Mouse (Mus musculus) midbrain, embryonic 12.5 days (tissue): Measurements from ENCODE around the gene Rtp2. TPM values are rescaled to one million over a fixed set of nuclear protein-coding genes. Genes with fewer than 3 reads are reported as not detected.

Experiments used
- ATAC-seq: fragments of 200-750 bp; cut with Nextera tagmentation; 2 replicates; pipeline ENCODE4 v1.8.0; 2017; ENCODE audit warnings: low read depth, moderate TSS enrichment, moderate library complexity; ENCODE audit not compliant: low FRiP score
- H3K27ac ChIP-seq: fragments of 300-500 bp; sonication (generic); replicated peaks from 2 replicates; pipeline ENCODE4 v1.5.1; 2016; ENCODE audit warnings: mild to moderate bottlenecking
- H3K27me3 ChIP-seq: fragments of 300-500 bp; sonication (generic); 2 replicates; pipeline ENCODE4 v1.6.1; 2016; ENCODE audit warnings: mild to moderate bottlenecking
- H3K36me3 ChIP-seq: fragments of 300-500 bp; sonication (generic); 2 replicates; pipeline ENCODE4 v1.6.1; 2016
- H3K4me1 ChIP-seq: fragments of 300-500 bp; sonication (generic); 2 replicates; pipeline ENCODE4 v1.6.1; 2016
- H3K4me2 ChIP-seq: fragments of 300-500 bp; sonication (generic); replicated peaks from 2 replicates; pipeline ENCODE4 v1.6.1; 2016; ENCODE audit warnings: mild to moderate bottlenecking, moderate library complexity
- H3K4me3 ChIP-seq: fragments of 300-500 bp; sonication (generic); 2 replicates; pipeline ENCODE4 v1.5.1; 2016; ENCODE audit warnings: mild to moderate bottlenecking
- H3K9ac ChIP-seq: fragments of 300-500 bp; sonication (generic); replicated peaks from 2 replicates; pipeline ENCODE4 v1.6.1; 2016; ENCODE audit warnings: mild to moderate bottlenecking, moderate library complexity
- H3K9me3 ChIP-seq: fragments of 300-500 bp; sonication (generic); 2 replicates; pipeline ENCODE4 v1.6.1; 2016; ENCODE audit warnings: mild to moderate bottlenecking
- WGBS: fragments of 180-500 bp; shearing (Covaris S2); methylation state at CpG from one replicate; pipeline ENCODE4 v1.1.7; 2016; 5-methylcytosine and 5-hydroxymethylcytosine counted together
- polyA plus RNA-seq: library from polyadenylated mRNA; unstranded; fragments of >200 nt; fragmentation: Nextera tagmentation; extraction: Ambion mirVana; gene quantifications from 2 replicates; pipeline ENCODE4 v1.2.1, GENCODE M21; 2016

Gene Rtp2
- polyA plus RNA-seq, 1 experiment from 2014 or later, result not detected

DNA sequence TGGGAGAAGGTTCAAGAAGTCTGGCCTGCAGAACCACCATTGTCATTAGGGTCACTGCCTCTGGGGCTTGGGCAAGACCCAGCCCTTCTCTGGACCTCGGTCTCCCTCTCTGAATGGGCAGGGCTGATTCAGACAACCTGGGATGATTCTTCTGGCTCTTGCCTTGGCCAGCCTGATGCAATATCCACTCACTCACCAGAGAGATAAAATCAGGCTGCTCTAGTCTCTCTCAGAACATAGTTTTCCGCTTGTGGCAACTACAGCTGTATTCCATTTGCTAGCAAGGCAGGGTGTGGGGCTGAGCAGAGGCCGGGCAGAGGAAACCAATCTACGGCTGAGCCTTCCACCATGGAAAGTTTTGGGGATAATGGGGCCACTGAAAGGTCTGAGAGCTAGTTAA lies 36.7 kb upstream of the Rtp2 start:
- WGBS, result 66% methylated on average over 4 of the region's 4 CpGs
- peaks cover 9% of the 10 kb centered on the region for H3K4me1 ChIP-seq
- no peaks in the 10 kb centered on the region for H3K36me3 ChIP-seq
- H3K9ac ChIP-seq, result no peak overlapping the region
- H3K4me2 ChIP-seq, result no peak overlapping the region
- no peak for ATAC-seq
- H3K9me3 ChIP-seq, result no peaks in the 10 kb centered on the region
- no peaks in the 10 kb centered on the region for H3K27me3 ChIP-seq
- H3K27ac ChIP-seq, result no peak overlapping the region
- no peak overlapping the region for H3K4me3 ChIP-seq

DNA sequence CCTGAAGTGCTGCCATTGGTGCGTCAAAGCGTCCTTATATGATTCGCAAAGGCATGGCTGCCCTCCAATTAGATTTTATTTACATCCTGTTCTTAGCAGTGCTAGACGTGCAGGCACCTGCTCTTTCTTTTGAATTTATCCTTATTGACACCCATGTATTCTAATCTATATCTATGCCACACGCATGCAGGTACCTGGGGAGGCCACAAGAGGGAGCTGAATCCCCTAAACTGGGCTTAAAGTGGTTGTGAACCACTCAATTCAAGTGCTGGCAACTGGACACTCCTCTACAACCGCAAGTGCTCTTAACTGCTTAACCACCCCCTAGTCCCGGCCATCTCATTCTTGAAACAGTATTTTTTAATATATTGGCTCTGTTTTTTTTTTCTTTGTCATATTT lies 35.1 kb upstream of the Rtp2 start:
- 79% methylated on average over 7 of the region's 7 CpGs for WGBS

DNA sequence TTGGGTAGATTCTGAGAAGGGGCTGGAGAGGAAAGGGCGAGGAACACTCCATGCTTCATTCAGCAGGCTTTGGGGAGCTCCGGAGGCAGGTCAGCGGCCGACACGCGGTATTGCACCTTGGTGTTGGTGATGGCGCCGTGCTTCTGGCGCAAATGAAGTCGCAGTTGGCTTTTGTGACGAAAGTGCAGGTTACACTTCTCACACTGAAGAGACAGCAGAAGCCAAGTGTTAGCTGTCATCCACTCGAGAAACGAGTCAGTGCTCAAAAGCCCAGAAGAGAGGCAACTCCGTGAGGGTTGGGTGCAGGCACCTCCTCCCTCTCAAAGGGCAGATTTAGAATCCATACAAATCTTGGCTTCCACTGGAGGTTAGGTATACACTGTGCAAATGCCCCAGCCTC lies 33.9 kb upstream of the Rtp2 start:
- H3K4me2 ChIP-seq, result no peak overlapping the region
- H3K36me3 ChIP-seq, result no peaks in the 10 kb centered on the region
- H3K4me3 ChIP-seq, result no peak overlapping the region
- H3K4me1 ChIP-seq, result peaks cover 11% of the 10 kb centered on the region
- ATAC-seq, result no peak
- 92% methylated on average over 14 of the region's 14 CpGs for WGBS
- H3K27me3 ChIP-seq, result no peaks in the 10 kb centered on the region
- no peak overlapping the region for H3K9ac ChIP-seq
- no peaks in the 10 kb centered on the region for H3K9me3 ChIP-seq
- no peak overlapping the region for H3K27ac ChIP-seq

More for the DNA sequence above, 35.1 kb upstream of the Rtp2 start:
- Histone ChIP-seq H3K4me1 (peaks cover 11% of the 10 kb centered on the region), H3K36me3 (no peaks in the 10 kb centered on the region), H3K4me3 (no peak overlapping the region), H3K27me3 (no peaks in the 10 kb centered on the region), H3K9ac (no peak overlapping the region), H3K27ac (no peak overlapping the region), H3K4me2 (no peak overlapping the region), H3K9me3 (no peaks in the 10 kb centered on the region)
- ATAC-seq, result no peak

DNA sequence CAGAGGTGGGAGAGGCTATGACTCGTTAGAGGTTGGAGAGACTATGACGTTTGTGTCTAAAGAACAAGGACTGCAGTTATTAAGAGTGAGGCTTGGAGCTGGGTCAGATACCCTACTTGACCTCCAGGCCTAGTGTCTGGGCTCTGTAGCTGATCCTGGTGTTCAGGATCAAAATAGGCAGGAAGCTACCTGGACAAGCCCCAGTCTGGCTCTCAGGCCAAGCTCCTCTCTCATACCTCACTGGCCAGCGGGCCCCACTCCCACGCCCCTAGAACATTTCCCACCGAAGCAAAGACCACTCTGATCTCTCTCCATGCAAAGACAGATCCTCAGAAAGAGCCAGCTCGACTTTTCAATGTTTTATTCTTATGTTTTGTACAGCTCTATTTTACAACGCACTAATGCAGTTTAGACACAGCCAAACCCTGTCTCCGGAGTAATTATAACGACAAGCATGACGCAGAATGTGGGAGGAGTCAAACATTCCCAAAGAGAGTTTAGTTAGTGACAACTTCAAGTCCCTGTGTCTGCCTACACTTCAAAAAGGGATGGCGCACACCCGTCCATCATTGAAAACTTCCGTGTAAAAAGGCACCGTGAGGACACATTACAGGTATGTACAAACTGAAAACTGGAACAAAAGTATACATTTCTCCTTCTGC lies 32.6 kb upstream of the Rtp2 start:
- no peaks in the 10 kb centered on the region for H3K9me3 ChIP-seq
- no peak overlapping the region for H3K27ac ChIP-seq
- H3K4me1 ChIP-seq, result peaks cover 11% of the 10 kb centered on the region
- WGBS, result 63% methylated on average over 14 of the region's 14 CpGs
- no peak overlapping the region for H3K9ac ChIP-seq
- H3K4me2 ChIP-seq, result no peak overlapping the region
- H3K4me3 ChIP-seq, result no peak overlapping the region
- no peaks in the 10 kb centered on the region for H3K36me3 ChIP-seq
- ATAC-seq, result peak; percentile 68
- H3K27me3 ChIP-seq, result no peaks in the 10 kb centered on the region

DNA sequence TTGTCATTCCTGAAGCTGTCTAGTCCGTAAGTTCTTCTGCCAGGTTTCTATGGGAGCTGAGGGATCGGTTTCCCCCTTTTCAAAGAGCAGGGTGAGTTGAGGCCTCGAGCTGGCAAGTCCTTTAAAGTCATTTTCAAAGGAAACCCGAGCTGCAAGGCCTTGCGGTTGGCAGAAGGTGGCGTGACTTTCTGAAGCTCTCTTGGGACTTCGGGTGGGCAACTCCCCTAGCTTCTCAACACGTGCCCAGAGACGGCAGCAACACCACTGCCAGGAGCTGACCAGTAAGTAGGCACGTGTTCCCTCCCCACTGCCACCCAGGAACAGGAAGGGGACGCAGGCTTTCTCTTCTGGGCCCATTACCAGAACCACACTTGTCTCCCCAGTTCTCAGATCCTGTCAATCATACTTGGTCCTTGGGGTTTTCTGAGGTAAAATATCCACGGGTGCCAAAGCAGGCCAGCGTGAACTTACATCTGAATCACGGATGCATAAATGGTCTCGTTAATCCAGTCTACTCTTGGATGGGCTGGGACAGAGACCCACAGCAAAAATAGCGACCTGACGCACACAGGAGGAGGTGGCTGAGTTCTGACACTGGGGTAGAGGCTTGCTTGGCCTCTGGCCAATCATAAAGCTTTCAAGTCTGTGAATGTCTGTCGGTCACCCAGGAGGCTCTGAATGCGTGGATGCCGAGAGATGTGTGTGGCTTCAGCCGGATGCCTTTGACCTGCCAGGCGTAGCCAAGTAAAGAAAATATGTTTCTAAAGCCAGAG lies 31.9 kb upstream of the Rtp2 start:
- Histone ChIP-seq H3K4me3 (no peak overlapping the region), H3K36me3 (no peaks in the 10 kb centered on the region), H3K4me2 (no peak overlapping the region), H3K27me3 (no peaks in the 10 kb centered on the region), H3K9me3 (no peaks in the 10 kb centered on the region), H3K27ac (no peak overlapping the region), H3K4me1 (peaks cover 11% of the 10 kb centered on the region), H3K9ac (no peak overlapping the region)
- WGBS, result 55% methylated on average over 22 of the region's 22 CpGs
- ATAC-seq, result peak; percentile 42; the same call in 1 of the 2 replicates

DNA sequence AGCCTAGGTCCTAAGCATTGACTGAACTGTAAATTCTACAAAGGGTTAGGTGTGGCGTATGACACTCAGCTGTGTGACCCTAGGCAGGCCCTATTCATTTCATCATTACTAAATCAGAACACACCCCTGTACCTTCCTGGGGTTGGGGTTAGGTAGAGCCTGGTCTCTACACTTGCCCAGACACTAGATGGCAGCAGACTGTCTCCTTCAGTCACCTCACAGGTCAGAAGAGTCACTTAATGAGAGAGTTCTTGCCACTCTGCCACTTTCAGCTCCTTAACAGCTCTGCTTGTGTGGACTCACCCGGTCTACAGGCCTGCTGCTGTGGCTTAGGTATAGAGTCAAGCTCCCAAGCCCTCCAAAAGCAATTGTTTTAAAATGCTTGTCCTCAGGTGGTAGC lies 30.2 kb upstream of the Rtp2 start:
- Histone ChIP-seq H3K4me3 (no peak overlapping the region), H3K36me3 (no peaks in the 10 kb centered on the region), H3K27ac (no peak overlapping the region), H3K4me1 (peaks cover 11% of the 10 kb centered on the region), H3K9me3 (no peaks in the 10 kb centered on the region), H3K27me3 (no peaks in the 10 kb centered on the region), H3K9ac (no peak overlapping the region), H3K4me2 (no peak overlapping the region)
- no peak for ATAC-seq
- WGBS, result 87% methylated on average over 2 of the region's 2 CpGs

- Histone ChIP-seq H3K9me3 (no peaks in the 10 kb centered on the region), H3K9ac (no peak overlapping the region), H3K4me2 (no peak overlapping the region), H3K36me3 (no peaks in the 10 kb centered on the region), H3K27me3 (no peaks in the 10 kb centered on the region), H3K4me1 (peaks cover 3% of the 10 kb centered on the region), H3K4me3 (no peak overlapping the region), H3K27ac (no peak overlapping the region)
- no peak for ATAC-seq
These were observed 26.7 kb upstream of the Rtp2 start for GRCm38 (mm10) chr16:23958938-23959337.

GRCm38 (mm10) chr16:23953959-23954260 lies 21.7 kb upstream of the Rtp2 start:
- Histone ChIP-seq H3K36me3 (no peaks in the 10 kb centered on the region), H3K9me3 (no peaks in the 10 kb centered on the region), H3K27me3 (no peaks in the 10 kb centered on the region), H3K4me1 (no peaks in the 10 kb centered on the region), H3K9ac (no peak overlapping the region), H3K4me3 (no peak overlapping the region), H3K4me2 (no peak overlapping the region), H3K27ac (no peak overlapping the region)
- no peak for ATAC-seq
- WGBS, result 4% methylated on average over 1 of the region's 1 CpGs

- no peaks in the 10 kb centered on the region for H3K9me3 ChIP-seq
- H3K4me3 ChIP-seq, result no peak overlapping the region
- 0 out of 2 replicates have a peak, but pooled peaks have one; percentile 44 for ATAC-seq
- no peak overlapping the region for H3K4me2 ChIP-seq
- H3K27me3 ChIP-seq, result no peaks in the 10 kb centered on the region
- no peak overlapping the region for H3K9ac ChIP-seq
- whole genome bisulfite sequencing, result 55% methylated on average over 11 of the region's 11 CpGs
- no peaks in the 10 kb centered on the region for H3K36me3 ChIP-seq
- H3K27ac ChIP-seq, result no peak overlapping the region
- H3K4me1 ChIP-seq, result no peaks in the 10 kb centered on the region
These were observed 21.2 kb upstream of the Rtp2 start for GRCm38 (mm10) chr16:23953189-23953958.

GRCm38 (mm10) chr16:23952101-23952727 lies 20.0 kb upstream of the Rtp2 start:
- no peaks in the 10 kb centered on the region for H3K36me3 ChIP-seq
- no peak for ATAC-seq
- 78% methylated on average over 4 of the region's 4 CpGs for WGBS

GRCm38 (mm10) chr16:23947654-23948053 lies 15.5 kb upstream of the Rtp2 start:
- WGBS, result 91% methylated on average over 6 of the region's 6 CpGs
- H3K36me3 ChIP-seq, result no peaks in the 10 kb centered on the region
- H3K27me3 ChIP-seq, result no peaks in the 10 kb centered on the region
- no peak overlapping the region for H3K27ac ChIP-seq
- no peak overlapping the region for H3K4me3 ChIP-seq
- ATAC-seq, result no peak
- H3K4me2 ChIP-seq, result no peak overlapping the region
- no peak overlapping the region for H3K9ac ChIP-seq
- no peaks in the 10 kb centered on the region for H3K4me1 ChIP-seq
- H3K9me3 ChIP-seq, result no peaks in the 10 kb centered on the region

More at GRCm38 (mm10) chr16:23952101-23952727, 20.0 kb upstream of the Rtp2 start:
- H3K9ac ChIP-seq, result no peak overlapping the region
- H3K4me2 ChIP-seq, result no peak overlapping the region
- no peak overlapping the region for H3K4me3 ChIP-seq
- no peak overlapping the region for H3K27ac ChIP-seq
- H3K27me3 ChIP-seq, result no peaks in the 10 kb centered on the region
- no peaks in the 10 kb centered on the region for H3K9me3 ChIP-seq
- no peaks in the 10 kb centered on the region for H3K4me1 ChIP-seq

- Histone ChIP-seq H3K9me3 (no peaks in the 10 kb centered on the region), H3K27ac (no peak overlapping the region), H3K4me3 (no peak overlapping the region), H3K36me3 (no peaks in the 10 kb centered on the region), H3K27me3 (no peaks in the 10 kb centered on the region), H3K9ac (no peak overlapping the region), H3K4me2 (no peak overlapping the region), H3K4me1 (no peaks in the 10 kb centered on the region)
- WGBS, result 63% methylated on average over 3 of the region's 3 CpGs
- no peak for ATAC-seq
These were observed 12.6 kb upstream of the Rtp2 start for GRCm38 (mm10) chr16:23944801-23945200.
